Mouse (Mus musculus) C2C12 (cell line): Measurements from ENCODE around the gene Fabp3.

Experiments used
- CEBPB ChIP-seq: IDR thresholded peaks from one replicate; pipeline ENCODE4 v1.6.1; 2011; ENCODE audit warnings: low read depth, mild to moderate bottlenecking, control low read depth, moderate library complexity
- CTCF ChIP-seq: IDR thresholded peaks from one replicate; pipeline ENCODE4 v1.5.1; 2011; ENCODE audit not compliant: control insufficient read depth, insufficient read depth, insufficient read length
- FOSL1 ChIP-seq: IDR thresholded peaks from one replicate; pipeline ENCODE4 v1.8.0; 2011; ENCODE audit warnings: mild to moderate bottlenecking, low read length; ENCODE audit not compliant: poor library complexity, insufficient read depth, severe bottlenecking
- MAX ChIP-seq: IDR thresholded peaks from one replicate; pipeline ENCODE4 v1.6.1; 2011; ENCODE audit warnings: mild to moderate bottlenecking, control low read depth

- TF ChIP-seq CTCF (no peak), FOSL1 (no peak), MAX (no peak), CEBPB (no peak)
Observed at GRCm38 (mm10) chr4:130275016-130275822, 33.2 kb upstream of the Fabp3 start.
